Mouse (Mus musculus): ENCODE results near the gene Lrrc4. TPM values are rescaled to one million over a fixed set of nuclear protein-coding genes. Genes with fewer than 3 reads are reported as not detected.
A peak's percentile ranks its signal among the peaks of the same experiment; 100 is the strongest.

The Lrrc4 gene
- polyA plus RNA-seq (2014; fragmentation: Nextera tagmentation; extraction: Ambion mirVana), result 0.32 and 0.87 TPM in 2 replicates

GRCm38 (mm10) chr6:28831011-28831853, at the start of gene Lrrc4:
Lrrc4 (minus strand) TSS chr6:28831747.
- no peak for ATAC-seq (ENCODE audit: insufficient number of reproducible peaks, insufficient read depth, low FRiP score, low read depth)
- H3K4me3 ChIP-seq (ENCODE audit: low read depth, low read length), result peak within 1 kb of the TSS; percentile 61
- no peaks in the 10 kb centered on the region for H3K36me3 ChIP-seq (ENCODE audit: control insufficient read depth, insufficient read depth, low read length)
- peak within 1 kb of the TSS; percentile 100 for H3K4me2 ChIP-seq (replicated peaks; ENCODE audit: low read depth, low read length)
- H3K9ac ChIP-seq (replicated peaks; ENCODE audit: low read depth, low read length), result peak within 1 kb of the TSS; percentile 36; the same call in 1 of the 2 replicates
- H3K27me3 ChIP-seq (ENCODE audit: control insufficient read depth, insufficient read depth, low read length), result peaks cover 14% of the 10 kb centered on the region
- WGBS, result 37% methylated on average over 27 of the region's 27 CpGs
- H3K4me1 ChIP-seq (ENCODE audit: control insufficient read depth, insufficient read depth, low read length), result 0 out of 2 replicates have a peak, but pooled peaks cover 3% of the 10 kb centered on the region
- no peak within 1 kb of the TSS for H3K27ac ChIP-seq (ENCODE audit: low read length)
- no peaks in the 10 kb centered on the region for H3K9me3 ChIP-seq (ENCODE audit: control insufficient read depth, low read depth, low read length)

GRCm38 (mm10) chr6:28880909-28881308, 49.4 kb upstream of the Lrrc4 start:
- H3K4me2 ChIP-seq (replicated peaks; ENCODE audit: low read depth, low read length), result no peak overlapping the region
- peaks cover 27% of the 10 kb centered on the region for H3K36me3 ChIP-seq (ENCODE audit: control insufficient read depth, insufficient read depth, low read length)
- ATAC-seq (ENCODE audit: insufficient number of reproducible peaks, insufficient read depth, low FRiP score, low read depth), result no peak
- H3K27me3 ChIP-seq (ENCODE audit: control insufficient read depth, insufficient read depth, low read length), result no peaks in the 10 kb centered on the region
- H3K9me3 ChIP-seq (ENCODE audit: control insufficient read depth, low read depth, low read length), result no peaks in the 10 kb centered on the region
- 82% methylated on average over 4 of the region's 4 CpGs for WGBS
- no peak overlapping the region for H3K27ac ChIP-seq (ENCODE audit: low read length)
- H3K4me1 ChIP-seq (ENCODE audit: control insufficient read depth, insufficient read depth, low read length), result no peaks in the 10 kb centered on the region
- H3K4me3 ChIP-seq (ENCODE audit: low read depth, low read length), result no peak overlapping the region
- no peak overlapping the region for H3K9ac ChIP-seq (replicated peaks; ENCODE audit: low read depth, low read length)

GRCm38 (mm10) chr6:28879315-28879714, 47.8 kb upstream of the Lrrc4 start:
- Histone ChIP-seq H3K4me2 (replicated peaks; ENCODE audit: low read depth, low read length) (no peak overlapping the region), H3K9ac (replicated peaks; ENCODE audit: low read depth, low read length) (no peak overlapping the region), H3K27ac (ENCODE audit: low read length) (no peak overlapping the region), H3K27me3 (ENCODE audit: control insufficient read depth, insufficient read depth, low read length) (no peaks in the 10 kb centered on the region), H3K9me3 (ENCODE audit: control insufficient read depth, low read depth, low read length) (no peaks in the 10 kb centered on the region), H3K4me1 (ENCODE audit: control insufficient read depth, insufficient read depth, low read length) (no peaks in the 10 kb centered on the region), H3K4me3 (ENCODE audit: low read depth, low read length) (no peak overlapping the region), H3K36me3 (ENCODE audit: control insufficient read depth, insufficient read depth, low read length) (peaks cover 26% of the 10 kb centered on the region)
- WGBS, result 74% methylated on average over 8 of the region's 8 CpGs
- no peak for ATAC-seq (ENCODE audit: insufficient number of reproducible peaks, insufficient read depth, low FRiP score, low read depth)

GRCm38 (mm10) chr6:28877945-28878666, 46.6 kb upstream of the Lrrc4 start:
- peaks cover 15% of the 10 kb centered on the region for H3K36me3 ChIP-seq (ENCODE audit: control insufficient read depth, insufficient read depth, low read length)
- H3K4me3 ChIP-seq (ENCODE audit: low read depth, low read length), result no peak overlapping the region
- H3K27me3 ChIP-seq (ENCODE audit: control insufficient read depth, insufficient read depth, low read length), result no peaks in the 10 kb centered on the region
- no peak overlapping the region for H3K4me2 ChIP-seq (replicated peaks; ENCODE audit: low read depth, low read length)
- ATAC-seq (ENCODE audit: insufficient number of reproducible peaks, insufficient read depth, low FRiP score, low read depth), result no peak
- H3K9ac ChIP-seq (replicated peaks; ENCODE audit: low read depth, low read length), result no peak overlapping the region
- 31% methylated on average over 7 of the region's 7 CpGs for WGBS
- H3K4me1 ChIP-seq (ENCODE audit: control insufficient read depth, insufficient read depth, low read length), result 0 out of 2 replicates have a peak, but pooled peaks cover 6% of the 10 kb centered on the region
- H3K9me3 ChIP-seq (ENCODE audit: control insufficient read depth, low read depth, low read length), result no peaks in the 10 kb centered on the region
- H3K27ac ChIP-seq (ENCODE audit: low read length), result no peak overlapping the region

- H3K27me3 ChIP-seq (ENCODE audit: control insufficient read depth, insufficient read depth, low read length), result no peaks in the 10 kb centered on the region
- no peak overlapping the region for H3K4me3 ChIP-seq (ENCODE audit: low read depth, low read length)
- WGBS, result 66% methylated on average over 3 of the region's 3 CpGs
- H3K4me2 ChIP-seq (replicated peaks; ENCODE audit: low read depth, low read length), result no peak overlapping the region
- H3K9ac ChIP-seq (replicated peaks; ENCODE audit: low read depth, low read length), result no peak overlapping the region
- no peak for ATAC-seq (ENCODE audit: insufficient number of reproducible peaks, insufficient read depth, low FRiP score, low read depth)
- H3K36me3 ChIP-seq (ENCODE audit: control insufficient read depth, insufficient read depth, low read length), result peaks cover 13% of the 10 kb centered on the region
- H3K9me3 ChIP-seq (ENCODE audit: control insufficient read depth, low read depth, low read length), result no peaks in the 10 kb centered on the region
- no peak overlapping the region for H3K27ac ChIP-seq (ENCODE audit: low read length)
- 0 out of 2 replicates have a peak, but pooled peaks cover 6% of the 10 kb centered on the region for H3K4me1 ChIP-seq (ENCODE audit: control insufficient read depth, insufficient read depth, low read length)
Observed at GRCm38 (mm10) chr6:28876492-28876891, 44.9 kb upstream of the Lrrc4 start.

- Histone ChIP-seq H3K9me3 (ENCODE audit: control insufficient read depth, low read depth, low read length) (no peaks in the 10 kb centered on the region), H3K27ac (ENCODE audit: low read length) (no peak overlapping the region), H3K36me3 (ENCODE audit: control insufficient read depth, insufficient read depth, low read length) (peaks cover 13% of the 10 kb centered on the region), H3K4me3 (ENCODE audit: low read depth, low read length) (no peak overlapping the region), H3K9ac (replicated peaks; ENCODE audit: low read depth, low read length) (no peak overlapping the region), H3K4me2 (replicated peaks; ENCODE audit: low read depth, low read length) (no peak overlapping the region), H3K27me3 (ENCODE audit: control insufficient read depth, insufficient read depth, low read length) (no peaks in the 10 kb centered on the region), H3K4me1 (ENCODE audit: control insufficient read depth, insufficient read depth, low read length) (0 out of 2 replicates have a peak, but pooled peaks cover 6% of the 10 kb centered on the region)
- no peak for ATAC-seq (ENCODE audit: insufficient number of reproducible peaks, insufficient read depth, low FRiP score, low read depth)
- WGBS, result 66% methylated on average over 1 of the region's 1 CpGs
Observed at GRCm38 (mm10) chr6:28875333-28875732, 43.8 kb upstream of the Lrrc4 start.

- no peak overlapping the region for H3K4me3 ChIP-seq (ENCODE audit: low read depth, low read length)
- ATAC-seq (ENCODE audit: insufficient number of reproducible peaks, insufficient read depth, low FRiP score, low read depth), result no peak
- no peak overlapping the region for H3K27ac ChIP-seq (ENCODE audit: low read length)
- no peaks in the 10 kb centered on the region for H3K9me3 ChIP-seq (ENCODE audit: control insufficient read depth, low read depth, low read length)
- 0 out of 2 replicates have a peak, but pooled peaks cover 6% of the 10 kb centered on the region for H3K4me1 ChIP-seq (ENCODE audit: control insufficient read depth, insufficient read depth, low read length)
- 90% methylated on average over 5 of the region's 5 CpGs for WGBS
- no peak overlapping the region for H3K9ac ChIP-seq (replicated peaks; ENCODE audit: low read depth, low read length)
- peaks cover 13% of the 10 kb centered on the region for H3K36me3 ChIP-seq (ENCODE audit: control insufficient read depth, insufficient read depth, low read length)
- H3K27me3 ChIP-seq (ENCODE audit: control insufficient read depth, insufficient read depth, low read length), result no peaks in the 10 kb centered on the region
- no peak overlapping the region for H3K4me2 ChIP-seq (replicated peaks; ENCODE audit: low read depth, low read length)
Observed at GRCm38 (mm10) chr6:28874759-28875158, 43.2 kb upstream of the Lrrc4 start.

GRCm38 (mm10) chr6:28874053-28874452, 42.5 kb upstream of the Lrrc4 start:
- H3K4me3 ChIP-seq (ENCODE audit: low read depth, low read length), result no peak overlapping the region
- H3K36me3 ChIP-seq (ENCODE audit: control insufficient read depth, insufficient read depth, low read length), result peaks cover 13% of the 10 kb centered on the region
- H3K27ac ChIP-seq (ENCODE audit: low read length), result no peak overlapping the region; the same call in 1 of the 2 replicates
- no peak for ATAC-seq (ENCODE audit: insufficient number of reproducible peaks, insufficient read depth, low FRiP score, low read depth)
- H3K9ac ChIP-seq (replicated peaks; ENCODE audit: low read depth, low read length), result no peak overlapping the region
- H3K4me1 ChIP-seq (ENCODE audit: control insufficient read depth, insufficient read depth, low read length), result 0 out of 2 replicates have a peak, but pooled peaks cover 6% of the 10 kb centered on the region
- no peak overlapping the region for H3K4me2 ChIP-seq (replicated peaks; ENCODE audit: low read depth, low read length)
- WGBS, result 70% methylated on average over 11 of the region's 11 CpGs
- no peaks in the 10 kb centered on the region for H3K9me3 ChIP-seq (ENCODE audit: control insufficient read depth, low read depth, low read length)
- H3K27me3 ChIP-seq (ENCODE audit: control insufficient read depth, insufficient read depth, low read length), result no peaks in the 10 kb centered on the region

Data from stomach, embryonic 14.5 days (tissue).